Mouse (Mus musculus): Measurements from ENCODE around the gene Mynn. TPM values are rescaled to one million over a fixed set of nuclear protein-coding genes. Genes with fewer than 3 reads are reported as not detected.

Mynn gene
- polyA plus RNA-seq (2014; fragmentation: Illumina TruSeq; extraction: RNeasy Lipid Tissue Mini Kit (QIAGEN cat#74804); ENCODE audit: low read depth, low replicate concordance): 17.5 TPM

GRCm38 (mm10) chr3:30602065-30602739 is at the start of gene Mynn:
TSS of gene Mynn (plus strand) at chr3:30602065.

DNA sequence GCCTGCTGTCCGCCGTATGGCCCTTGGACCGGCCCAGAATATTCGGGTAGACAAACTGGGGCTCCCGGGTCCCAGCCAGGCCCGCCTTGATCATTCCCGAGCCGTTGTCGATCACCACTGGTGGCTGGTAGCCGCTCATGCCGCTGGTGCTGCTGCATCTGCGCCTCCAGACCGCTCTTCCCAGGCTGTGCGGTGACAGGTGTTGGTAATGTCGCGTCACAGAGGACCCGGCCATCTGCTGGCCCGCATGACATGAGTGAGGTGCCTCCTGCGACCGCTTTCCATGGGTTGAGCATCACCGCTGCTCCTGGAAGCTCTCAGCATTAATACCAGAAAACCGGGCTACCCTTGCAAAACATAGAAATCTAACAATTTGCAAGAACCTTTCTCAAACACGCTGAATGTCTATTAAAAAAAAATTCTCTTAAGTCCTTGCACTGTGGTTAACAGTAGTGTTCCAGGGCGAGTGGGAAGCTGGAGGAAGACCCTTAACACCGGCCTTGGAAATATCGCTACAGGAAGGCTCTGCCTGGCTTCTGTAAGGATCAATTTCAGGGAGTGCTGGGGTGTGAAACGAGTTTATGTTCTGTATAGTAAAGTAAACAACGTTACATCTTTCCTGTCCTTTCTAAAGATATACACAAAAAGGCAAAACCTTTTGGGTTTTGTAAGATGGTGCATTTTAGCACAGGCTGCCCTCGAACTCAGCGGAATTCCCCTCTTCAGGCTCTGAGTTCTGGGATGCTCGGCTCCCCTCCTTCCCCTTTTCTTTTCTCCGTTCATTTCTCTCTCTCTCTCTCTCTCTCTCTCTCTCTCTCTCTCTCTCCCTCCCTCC is 1.9 kb upstream of the Mynn start, which contains the start of gene Actrt3:
Actrt3 (minus strand) TSS at position 229 of the 835 bp plus-strand sequence.

DNA sequence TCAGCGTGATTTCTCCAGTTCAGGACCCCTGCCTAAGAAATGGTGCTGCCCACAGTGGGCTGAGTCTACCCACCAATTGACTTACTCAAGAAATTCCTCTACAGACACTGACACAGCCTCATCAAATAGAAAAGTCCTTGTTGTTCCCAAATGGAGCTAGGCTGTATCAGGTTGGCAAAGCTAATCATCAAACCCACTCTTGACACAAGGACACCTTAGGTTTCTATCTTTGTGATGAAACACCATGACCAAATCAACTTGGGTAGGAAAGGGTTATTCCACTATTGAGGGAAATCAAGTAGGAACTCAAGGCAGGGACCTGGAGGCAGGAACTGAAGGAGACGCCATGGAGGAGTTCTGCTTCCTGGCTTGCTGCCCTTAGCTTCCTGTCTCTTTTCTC is 42.3 kb downstream of the Mynn start, which contains the start of gene Lrriq4:
Lrriq4 (plus strand) TSS at position 301 of the 400 bp plus-strand sequence.

GRCm38 (mm10) chr3:30647440-30648090 is 45.7 kb downstream of the Mynn start, which contains the start of gene Lrrc34:
TSS of gene Lrrc34 (minus strand) at chr3:30647869.

Other genes with a start within 250 kb of the Mynn start
- gene Mecom, start 54.1 kb upstream of the Mynn start, polyA plus RNA-seq (2014; fragmentation: Illumina TruSeq; extraction: RNeasy Lipid Tissue Mini Kit (QIAGEN cat#74804); ENCODE audit: low read depth, low replicate concordance): 0.93 TPM
- gene Actrt3, start 2.1 kb upstream of the Mynn start, polyA plus RNA-seq (2014; fragmentation: Illumina TruSeq; extraction: RNeasy Lipid Tissue Mini Kit (QIAGEN cat#74804); ENCODE audit: low read depth, low replicate concordance): not detected
- gene Lrriq4, start 42.4 kb downstream of the Mynn start, polyA plus RNA-seq (2014; fragmentation: Illumina TruSeq; extraction: RNeasy Lipid Tissue Mini Kit (QIAGEN cat#74804); ENCODE audit: low read depth, low replicate concordance): not detected
- not detected for gene Lrrc34, start 45.8 kb downstream of the Mynn start, polyA plus RNA-seq (2014; fragmentation: Illumina TruSeq; extraction: RNeasy Lipid Tissue Mini Kit (QIAGEN cat#74804); ENCODE audit: low read depth, low replicate concordance)
- gene Lrrc31, start 97.8 kb downstream of the Mynn start, polyA plus RNA-seq (2014; fragmentation: Illumina TruSeq; extraction: RNeasy Lipid Tissue Mini Kit (QIAGEN cat#74804); ENCODE audit: low read depth, low replicate concordance): not detected
- gene Samd7, start 144.2 kb downstream of the Mynn start, polyA plus RNA-seq (2014; fragmentation: Illumina TruSeq; extraction: RNeasy Lipid Tissue Mini Kit (QIAGEN cat#74804); ENCODE audit: low read depth, low replicate concordance): not detected
- 166 TPM for gene Sec62, start 190.8 kb downstream of the Mynn start, polyA plus RNA-seq (2014; fragmentation: Illumina TruSeq; extraction: RNeasy Lipid Tissue Mini Kit (QIAGEN cat#74804); ENCODE audit: low read depth, low replicate concordance)